Mouse (Mus musculus): Measurements from ENCODE around the gene Igfbp5. TPM values are rescaled to one million over a fixed set of nuclear protein-coding genes. Genes with fewer than 3 reads are reported as not detected.

The Igfbp5 gene
- polyA plus RNA-seq, 1 experiment: 691 TPM

GRCm38 (mm10) chr1:72847849-72848380 is 26.8 kb downstream of the Igfbp5 start:
- no peak overlapping the region for H3K4me3 ChIP-seq
- no peaks in the 10 kb centered on the region for H3K79me2 ChIP-seq (ENCODE audit: control insufficient read depth, insufficient read depth)
- TF ChIP-seq USF1 (IDR thresholded peaks at IDR 0.05; ENCODE audit: low read depth): no peak
- no peak for TF ChIP-seq E2F4 (IDR thresholded peaks at IDR 0.05; ENCODE audit: insufficient read depth)
- TF ChIP-seq TCF12 (IDR thresholded peaks at IDR 0.05; ENCODE audit: insufficient read depth, poor library complexity, severe bottlenecking): no peak
- TF ChIP-seq MYOD1 (IDR thresholded peaks at IDR 0.05; ENCODE audit: control insufficient read depth in 1 of 3, insufficient read length in 2 of 3, low read depth in 2 of 3): peak; percentile 64 to 88 (median 86)
- TF ChIP-seq TCF3 (IDR thresholded peaks at IDR 0.05; ENCODE audit: insufficient read length, low read depth): no peak
- no peak for TF ChIP-seq SRF (IDR thresholded peaks at IDR 0.05; ENCODE audit: control insufficient read depth, insufficient read length, low read depth)
- TF ChIP-seq POLR2AphosphoS2 (IDR thresholded peaks at IDR 0.05; ENCODE audit: insufficient read length, low read depth): no peak
- no peak for TF ChIP-seq POLR2A (IDR thresholded peaks at IDR 0.05; ENCODE audit: insufficient read length, low read depth)
- TF ChIP-seq MYOG (IDR thresholded peaks at IDR 0.05; ENCODE audit: control insufficient read depth in 1 of 3, insufficient read depth in 1 of 3, insufficient read length in 2 of 3, low read depth in 2 of 3): peak; percentile 34 to 81 (median 71)
- TF ChIP-seq CEBPB (IDR thresholded peaks at IDR 0.05; ENCODE audit: insufficient read depth, poor library complexity, severe bottlenecking): no peak
- no peak for TF ChIP-seq REST (IDR thresholded peaks at IDR 0.05; ENCODE audit: insufficient read depth, insufficient read length)
- no peak for TF ChIP-seq MAX (IDR thresholded peaks at IDR 0.05; ENCODE audit: low read depth)
- no peak overlapping the region for H3ac ChIP-seq (ENCODE audit: control insufficient read depth, insufficient read length)
- no peaks in the 10 kb centered on the region for H3K27me3 ChIP-seq (ENCODE audit: control insufficient read depth, insufficient read depth, insufficient read length)
- H3K4me2 ChIP-seq (ENCODE audit: low read depth): no peak overlapping the region
- H3K36me3 ChIP-seq (ENCODE audit: control insufficient read depth, insufficient read depth): no peaks in the 10 kb centered on the region

DNA sequence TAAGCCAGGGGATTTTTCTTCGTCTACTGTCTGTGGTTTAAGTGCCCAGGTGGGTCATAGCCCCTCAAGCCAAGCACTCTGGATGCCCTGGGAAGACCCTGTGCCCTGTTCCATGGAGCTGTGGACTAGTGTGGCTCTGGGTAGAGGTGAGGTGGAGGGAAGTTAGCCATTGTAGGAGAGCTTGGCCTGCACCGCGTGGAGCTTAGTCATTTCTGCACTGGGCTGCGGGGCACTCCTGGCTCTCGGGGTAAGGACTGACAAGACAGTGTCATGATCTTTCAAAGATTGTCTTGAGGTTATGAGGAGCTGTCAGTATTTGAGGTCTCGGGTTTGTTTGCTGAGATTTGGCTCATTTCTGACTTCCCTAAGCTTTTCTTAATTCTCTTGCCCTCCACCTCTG is 30.0 kb downstream of the Igfbp5 start:
- Histone ChIP-seq H3K27me3 (ENCODE audit: control insufficient read depth, insufficient read depth, insufficient read length) (no peaks in the 10 kb centered on the region), H3K79me2 (ENCODE audit: control insufficient read depth, insufficient read depth) (no peaks in the 10 kb centered on the region), H3K4me2 (ENCODE audit: low read depth) (no peak overlapping the region), H3K36me3 (ENCODE audit: control insufficient read depth, insufficient read depth) (no peaks in the 10 kb centered on the region), H3ac (ENCODE audit: control insufficient read depth, insufficient read length) (no peak overlapping the region), H3K4me3 (no peak overlapping the region)
- TF ChIP-seq USF1 (IDR thresholded peaks at IDR 0.05; ENCODE audit: low read depth) (no peak), POLR2A (IDR thresholded peaks at IDR 0.05; ENCODE audit: insufficient read length, low read depth) (no peak), TCF3 (IDR thresholded peaks at IDR 0.05; ENCODE audit: insufficient read length, low read depth) (no peak), MYOD1 (IDR thresholded peaks at IDR 0.05; ENCODE audit: control insufficient read depth in 1 of 3, insufficient read length in 2 of 3, low read depth in 2 of 3) (no peak), SRF (IDR thresholded peaks at IDR 0.05; ENCODE audit: control insufficient read depth, insufficient read length, low read depth) (no peak), TCF12 (IDR thresholded peaks at IDR 0.05; ENCODE audit: insufficient read depth, poor library complexity, severe bottlenecking) (no peak), POLR2AphosphoS2 (IDR thresholded peaks at IDR 0.05; ENCODE audit: insufficient read length, low read depth) (no peak), MYOG (IDR thresholded peaks at IDR 0.05; ENCODE audit: control insufficient read depth in 1 of 3, insufficient read depth in 1 of 3, insufficient read length in 2 of 3, low read depth in 2 of 3) (no peak), CEBPB (IDR thresholded peaks at IDR 0.05; ENCODE audit: insufficient read depth, poor library complexity, severe bottlenecking) (no peak), MAX (IDR thresholded peaks at IDR 0.05; ENCODE audit: low read depth) (no peak)

GRCm38 (mm10) chr1:72842666-72843459 is 31.8 kb downstream of the Igfbp5 start:
- TF ChIP-seq E2F4 (IDR thresholded peaks at IDR 0.05; ENCODE audit: insufficient read depth) (no peak), POLR2A (IDR thresholded peaks at IDR 0.05; ENCODE audit: insufficient read length, low read depth) (no peak), TCF3 (IDR thresholded peaks at IDR 0.05; ENCODE audit: insufficient read length, low read depth) (no peak), USF1 (IDR thresholded peaks at IDR 0.05; ENCODE audit: low read depth) (no peak), MYOG (IDR thresholded peaks at IDR 0.05; ENCODE audit: control insufficient read depth in 1 of 3, insufficient read depth in 1 of 3, insufficient read length in 2 of 3, low read depth in 2 of 3) (no peak), MYOD1 (IDR thresholded peaks at IDR 0.05; ENCODE audit: control insufficient read depth in 1 of 3, insufficient read length in 2 of 3, low read depth in 2 of 3) (no peak), TCF12 (IDR thresholded peaks at IDR 0.05; ENCODE audit: insufficient read depth, poor library complexity, severe bottlenecking) (no peak), SRF (IDR thresholded peaks at IDR 0.05; ENCODE audit: control insufficient read depth, insufficient read length, low read depth) (no peak), POLR2AphosphoS2 (IDR thresholded peaks at IDR 0.05; ENCODE audit: insufficient read length, low read depth) (no peak), CEBPB (IDR thresholded peaks at IDR 0.05; ENCODE audit: insufficient read depth, poor library complexity, severe bottlenecking) (no peak)
- no peaks in the 10 kb centered on the region for H3K79me2 ChIP-seq (ENCODE audit: control insufficient read depth, insufficient read depth)

GRCm38 (mm10) chr1:72839791-72840190 is 34.9 kb downstream of the Igfbp5 start:
- no peak overlapping the region for H3K4me3 ChIP-seq
- no peaks in the 10 kb centered on the region for H3K79me2 ChIP-seq (ENCODE audit: control insufficient read depth, insufficient read depth)
- H3K4me2 ChIP-seq (ENCODE audit: low read depth): no peak overlapping the region
- no peak overlapping the region for H3ac ChIP-seq (ENCODE audit: control insufficient read depth, insufficient read length)
- no peaks in the 10 kb centered on the region for H3K27me3 ChIP-seq (ENCODE audit: control insufficient read depth, insufficient read depth, insufficient read length)
- TF ChIP-seq MYOG (IDR thresholded peaks at IDR 0.05; ENCODE audit: control insufficient read depth in 1 of 3, insufficient read depth in 1 of 3, insufficient read length in 2 of 3, low read depth in 2 of 3) (no peak), POLR2A (IDR thresholded peaks at IDR 0.05; ENCODE audit: insufficient read length, low read depth) (no peak), REST (IDR thresholded peaks at IDR 0.05; ENCODE audit: insufficient read depth, insufficient read length) (no peak), USF1 (IDR thresholded peaks at IDR 0.05; ENCODE audit: low read depth) (no peak), CEBPB (IDR thresholded peaks at IDR 0.05; ENCODE audit: insufficient read depth, poor library complexity, severe bottlenecking) (no peak), TCF3 (IDR thresholded peaks at IDR 0.05; ENCODE audit: insufficient read length, low read depth) (no peak), E2F4 (IDR thresholded peaks at IDR 0.05; ENCODE audit: insufficient read depth) (no peak), MAX (IDR thresholded peaks at IDR 0.05; ENCODE audit: low read depth) (no peak), POLR2AphosphoS2 (IDR thresholded peaks at IDR 0.05; ENCODE audit: insufficient read length, low read depth) (no peak), MYOD1 (IDR thresholded peaks at IDR 0.05; ENCODE audit: control insufficient read depth in 1 of 3, insufficient read length in 2 of 3, low read depth in 2 of 3) (no peak), SRF (IDR thresholded peaks at IDR 0.05; ENCODE audit: control insufficient read depth, insufficient read length, low read depth) (no peak), TCF12 (IDR thresholded peaks at IDR 0.05; ENCODE audit: insufficient read depth, poor library complexity, severe bottlenecking) (no peak)
- no peaks in the 10 kb centered on the region for H3K36me3 ChIP-seq (ENCODE audit: control insufficient read depth, insufficient read depth)

More at GRCm38 (mm10) chr1:72842666-72843459, 31.8 kb downstream of the Igfbp5 start:
- Histone ChIP-seq H3ac (ENCODE audit: control insufficient read depth, insufficient read length) (no peak overlapping the region), H3K4me3 (no peak overlapping the region), H3K27me3 (ENCODE audit: control insufficient read depth, insufficient read depth, insufficient read length) (no peaks in the 10 kb centered on the region), H3K4me2 (ENCODE audit: low read depth) (no peak overlapping the region), H3K36me3 (ENCODE audit: control insufficient read depth, insufficient read depth) (no peaks in the 10 kb centered on the region)
